Mouse (Mus musculus) 3T3-L1 (cell line): ENCODE measurements around the gene Mcm10.
A peak's percentile ranks its signal among the peaks of the same experiment; 100 is the strongest.

Experiments
- DNase-seq: peaks from one replicate; pipeline ENCODE4 v3.0.0-alpha.2; 2015; ENCODE audit warnings: low read depth, low spot score

The Mcm10 gene

DNA sequence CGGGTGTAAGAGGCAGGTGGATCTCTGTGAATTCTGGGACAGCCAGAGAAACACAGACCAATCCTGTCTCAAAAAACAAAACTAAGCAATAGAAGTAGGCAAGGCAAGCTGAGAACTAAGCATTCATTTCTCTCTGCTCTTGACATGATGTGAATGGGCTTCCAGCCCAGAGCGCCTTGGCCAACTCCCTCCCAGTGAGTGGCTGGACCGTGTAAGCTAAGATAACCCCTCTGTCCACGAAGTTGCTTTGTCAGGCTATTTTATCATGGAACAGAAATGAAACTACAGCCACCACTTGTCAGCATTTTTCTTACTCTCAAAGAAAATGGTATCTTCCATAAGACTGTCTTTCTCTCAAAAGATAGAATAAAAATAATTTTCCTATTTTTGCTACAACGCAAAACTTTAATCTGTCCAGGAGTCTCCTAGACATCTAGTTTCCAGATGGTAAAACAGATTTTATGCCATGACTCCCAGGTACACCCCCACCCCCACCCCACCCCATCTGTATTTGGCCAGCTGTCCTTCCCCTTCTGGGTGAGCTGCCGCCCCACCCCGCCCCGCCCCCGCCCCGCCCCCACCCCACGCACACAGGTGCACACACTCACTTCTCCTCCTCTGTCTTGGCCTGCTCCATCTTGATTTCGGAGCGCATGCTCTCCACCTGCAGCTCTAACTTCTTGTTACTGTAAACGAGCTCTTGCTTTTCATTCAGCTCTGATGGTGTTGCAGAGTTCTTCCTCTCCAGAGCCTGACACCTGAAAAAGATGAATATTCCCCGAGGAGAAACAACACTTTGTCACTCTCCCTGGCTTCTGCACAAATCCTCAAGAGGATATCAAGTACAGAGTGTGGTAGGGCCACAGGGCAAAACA is 21.2 kb upstream of the Mcm10 start:
- no peak for DNase-seq

DNA sequence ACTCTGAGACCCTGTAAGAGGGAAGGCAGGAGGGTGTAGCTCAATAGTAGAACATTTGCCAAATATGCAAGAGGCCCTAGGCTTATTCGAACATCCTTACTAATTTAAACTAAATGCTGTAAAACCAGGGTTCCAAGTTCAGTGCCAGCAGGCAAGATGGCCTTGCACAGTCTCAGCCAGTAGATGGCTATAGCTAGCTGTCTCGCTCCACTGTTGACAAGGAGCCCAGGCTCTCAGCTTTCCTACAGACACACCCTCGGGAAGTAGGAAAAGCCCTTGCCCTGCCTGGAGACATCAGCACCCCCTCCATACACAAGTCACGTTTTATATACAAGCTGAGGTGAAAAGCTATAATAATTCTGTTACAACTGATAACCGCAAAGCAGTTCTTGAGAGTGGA is 20.1 kb upstream of the Mcm10 start:
- no peak for DNase-seq

DNA sequence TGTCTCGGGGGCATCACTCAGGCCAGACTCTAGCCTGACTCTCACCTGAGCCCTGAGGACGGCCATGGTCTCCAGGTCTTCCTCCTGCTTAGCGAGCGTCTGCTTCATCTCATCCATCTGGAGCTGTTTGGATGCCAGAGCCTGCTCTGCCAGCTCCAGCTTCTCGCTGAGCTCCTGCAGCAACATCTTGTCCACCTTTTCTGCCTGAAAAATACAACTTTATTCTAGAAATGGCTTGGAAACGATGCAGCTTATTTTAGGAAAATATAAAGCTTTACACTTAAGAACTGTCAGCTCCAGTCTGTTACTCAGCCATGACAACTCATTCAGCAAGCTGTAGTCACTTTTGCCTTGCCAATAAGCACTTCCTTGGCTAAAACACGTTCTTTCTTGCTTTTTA is 18.6 kb upstream of the Mcm10 start:
- DNase-seq = no peak

DNA sequence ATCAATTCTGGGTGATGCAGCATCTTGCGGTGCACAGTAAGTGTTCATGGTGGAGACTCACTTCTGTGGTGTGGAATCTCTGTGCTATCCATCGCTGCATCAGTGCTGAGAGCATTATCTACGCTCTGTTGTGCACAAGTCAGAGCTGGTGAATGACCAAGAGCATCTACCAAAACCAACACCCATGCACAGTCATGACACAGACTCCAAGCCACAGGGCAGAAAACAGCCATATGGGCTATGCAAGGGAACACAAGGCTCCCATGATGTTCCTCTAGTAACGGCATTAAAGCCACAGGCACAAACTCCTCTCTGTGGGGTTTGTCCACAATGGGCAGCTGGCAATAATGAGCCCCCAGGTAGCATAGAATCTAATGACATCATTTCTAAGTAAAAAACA is 17.2 kb upstream of the Mcm10 start:
- no peak for DNase-seq

DNA sequence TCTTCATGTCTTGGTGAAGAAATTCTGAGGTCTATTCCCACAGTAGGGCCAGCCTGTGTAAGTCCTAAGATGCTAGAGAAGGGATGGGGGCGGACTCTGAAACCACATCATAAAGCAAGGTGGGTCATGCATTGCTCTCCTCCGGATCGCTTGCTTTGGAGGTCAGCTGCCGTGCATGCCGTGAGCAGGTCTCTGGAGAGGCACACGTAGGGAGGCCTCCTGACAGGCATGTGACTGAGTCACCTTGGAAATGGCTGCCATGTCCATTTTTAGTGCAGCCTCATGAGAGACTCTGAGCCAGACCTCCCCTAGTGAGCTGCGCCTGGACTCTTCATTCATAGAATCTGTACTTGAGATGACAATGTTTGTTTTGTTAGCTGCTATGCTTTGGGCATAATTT is 15.5 kb upstream of the Mcm10 start:
- no peak for DNase-seq

DNA sequence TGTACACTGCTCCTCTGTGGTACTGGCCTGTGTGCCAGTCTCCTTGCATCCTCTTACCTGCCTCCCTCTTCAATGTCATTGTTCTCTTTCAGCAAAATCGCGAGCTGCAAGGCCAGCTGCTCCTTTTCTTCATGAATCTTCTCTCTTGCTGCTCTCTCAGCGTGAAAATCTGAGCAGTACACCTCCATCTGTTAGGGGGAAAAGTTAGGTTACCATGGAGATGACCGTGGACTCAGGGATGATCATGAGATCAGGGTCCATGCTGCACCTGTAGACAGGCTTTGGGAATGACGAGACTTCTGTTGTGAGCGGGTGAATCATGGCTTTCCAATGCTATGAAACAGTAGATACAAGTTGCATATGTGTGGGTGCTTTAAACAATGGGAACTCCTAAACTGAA is 14.5 kb upstream of the Mcm10 start:
- DNase-seq = no peak

DNA sequence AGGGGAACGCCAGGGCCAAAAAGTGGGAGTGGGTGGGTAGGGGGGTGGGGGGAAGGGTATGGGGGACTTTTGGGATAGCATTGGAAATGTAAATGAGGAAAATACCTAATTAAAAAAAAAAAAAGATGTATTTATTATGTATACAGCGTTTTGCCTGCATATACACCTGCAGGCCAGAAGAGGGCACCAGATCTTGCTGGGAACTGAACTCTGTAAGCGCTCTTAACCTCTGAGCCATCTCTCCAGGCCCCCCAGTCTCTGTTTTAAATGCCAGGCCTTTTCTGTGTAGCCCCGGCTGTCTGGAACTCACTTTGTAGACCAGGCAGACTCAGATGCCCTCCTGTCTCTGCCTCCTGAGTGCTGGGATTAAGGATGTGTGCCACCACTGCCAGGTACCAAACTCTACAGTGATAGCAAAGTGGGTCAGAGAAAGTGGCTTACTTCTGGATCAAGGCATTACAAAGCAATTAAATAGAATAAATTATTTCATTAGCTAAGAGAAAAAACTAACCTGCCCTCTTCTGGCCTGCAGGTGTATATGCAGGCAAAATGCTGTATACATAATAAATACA is 12.7 kb upstream of the Mcm10 start:
- DNase-seq = peak; percentile 18

DNA sequence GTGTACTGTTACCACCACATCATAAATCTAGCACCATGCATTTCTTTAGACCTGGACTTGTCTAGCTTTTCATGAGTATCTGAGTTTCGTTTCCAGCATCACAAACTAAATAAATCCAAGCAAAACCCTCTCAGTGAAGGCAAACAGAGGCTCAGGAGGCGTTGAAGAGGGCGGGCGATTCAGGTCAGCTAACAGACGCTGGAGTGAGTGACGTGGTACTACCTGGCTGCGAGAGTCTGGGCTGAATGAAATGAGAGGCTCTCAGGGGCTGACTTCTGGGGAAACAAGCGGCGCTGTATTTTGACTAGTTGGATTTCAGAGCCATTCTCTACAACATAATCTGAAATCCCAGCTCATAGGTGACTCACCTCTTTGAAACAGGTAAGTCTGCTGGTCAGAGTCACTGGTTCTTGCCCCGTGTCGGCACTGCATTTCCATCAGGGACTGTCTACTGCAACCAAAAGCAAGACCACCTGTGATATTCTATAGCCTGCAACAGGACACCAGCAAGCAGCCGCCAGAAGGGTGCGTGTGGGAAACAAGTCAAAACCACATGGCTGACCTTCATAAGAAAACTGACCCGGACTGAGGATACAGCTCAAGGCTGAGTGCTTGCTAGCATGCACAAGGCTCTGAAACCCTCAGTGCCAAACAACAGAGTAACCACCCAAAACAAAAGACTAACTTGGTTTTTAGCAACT is 11.3 kb upstream of the Mcm10 start:
- DNase-seq = no peak

DNA sequence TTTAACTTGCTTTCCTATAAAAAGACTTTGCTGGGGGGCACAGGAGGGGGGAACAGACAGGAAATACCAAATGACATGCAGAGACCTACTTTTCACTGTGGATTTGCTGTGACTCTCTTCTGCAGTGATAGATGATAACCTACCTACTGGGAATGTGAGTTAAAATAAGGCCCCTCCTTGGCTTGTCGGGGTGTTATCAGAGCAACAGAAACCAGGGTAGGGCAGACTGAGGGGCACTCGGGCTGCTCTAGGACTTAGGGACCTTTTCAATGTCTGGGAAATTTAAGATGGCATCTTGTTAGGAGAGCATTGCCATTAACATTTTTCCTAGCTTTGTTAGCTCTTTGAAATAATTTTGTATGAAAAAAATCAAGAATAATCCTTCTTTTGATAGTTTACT is 10.7 kb upstream of the Mcm10 start:
- no peak for DNase-seq

DNA sequence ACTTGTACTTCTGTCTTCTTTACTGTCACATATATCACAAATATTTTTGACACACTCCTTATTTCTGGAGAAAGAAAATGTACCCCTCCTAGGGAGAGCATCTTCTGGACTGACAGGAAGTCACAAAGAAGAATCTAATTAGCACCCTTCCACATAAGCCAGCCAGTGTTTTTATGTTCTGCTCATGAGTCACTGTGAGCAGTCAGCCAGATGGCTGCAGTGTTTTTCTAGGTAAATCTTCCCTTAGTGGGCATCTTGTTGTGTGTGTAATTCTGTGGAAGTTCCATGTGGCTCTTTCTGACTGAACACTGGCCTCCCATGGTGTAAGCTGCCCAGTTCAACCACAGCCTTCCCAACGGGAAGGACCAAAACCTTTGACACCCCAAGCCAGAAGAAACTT is 7.1 kb upstream of the Mcm10 start:
- DNase-seq = no peak

DNA sequence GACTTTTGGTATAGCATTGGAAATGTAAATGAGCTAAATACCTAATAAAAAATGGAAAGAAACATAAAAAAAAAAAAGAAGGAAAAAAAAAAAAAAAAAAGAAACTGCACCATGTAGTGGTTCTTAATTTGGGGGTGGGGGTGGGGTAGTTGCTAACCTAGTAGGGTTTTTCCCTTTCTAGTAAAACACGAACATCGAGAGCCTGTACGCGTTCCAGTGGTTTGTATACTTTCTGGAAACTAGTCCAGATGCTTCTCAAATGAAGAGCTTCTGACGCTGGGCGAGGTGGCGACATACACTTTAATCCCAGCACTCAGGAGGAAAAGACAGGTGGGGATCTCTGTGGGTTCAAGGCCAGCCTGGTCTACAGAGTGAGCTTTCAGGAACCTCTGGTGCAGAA is 4.3 kb upstream of the Mcm10 start:
- no peak for DNase-seq

DNA sequence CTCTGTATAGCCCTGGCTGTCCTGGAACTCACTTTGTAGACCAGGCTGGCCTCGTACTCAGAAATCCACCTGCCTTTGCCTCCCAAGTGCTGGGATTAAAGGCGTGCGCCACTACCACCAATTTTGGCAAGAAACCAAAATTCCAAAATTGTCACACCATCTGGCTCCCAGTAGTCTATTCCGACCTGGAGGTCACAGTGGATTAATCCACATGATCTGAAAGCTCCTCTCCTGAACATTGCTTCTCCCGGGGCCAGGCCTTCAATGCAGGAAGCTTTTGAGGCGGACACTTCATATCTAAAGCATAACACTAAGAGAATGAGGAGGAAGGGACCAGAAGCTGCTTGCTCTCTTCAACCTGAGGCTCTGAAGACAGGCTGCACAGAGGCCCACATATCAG is 2.9 kb upstream of the Mcm10 start:
- no peak for DNase-seq

DNA sequence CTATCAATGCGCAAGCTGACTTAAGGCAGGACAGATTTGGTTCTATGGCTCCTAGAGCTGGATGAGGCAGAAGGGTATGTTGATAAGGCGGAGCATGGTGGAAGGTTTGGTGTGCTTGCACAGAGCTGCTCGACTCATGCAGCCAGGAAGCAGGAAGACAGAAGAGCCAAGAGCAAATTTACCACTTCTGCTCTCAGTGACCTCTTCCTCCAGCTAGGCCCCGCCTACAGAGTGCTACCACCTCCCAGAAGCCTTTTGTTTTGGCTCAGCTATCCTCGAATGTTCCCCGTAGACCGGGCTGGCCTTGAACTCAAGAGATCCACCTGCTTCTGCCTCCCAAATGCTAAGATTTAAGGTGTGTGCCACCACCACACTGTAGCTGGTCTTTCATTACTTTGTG is 2.0 kb upstream of the Mcm10 start:
- DNase-seq = no peak

DNA sequence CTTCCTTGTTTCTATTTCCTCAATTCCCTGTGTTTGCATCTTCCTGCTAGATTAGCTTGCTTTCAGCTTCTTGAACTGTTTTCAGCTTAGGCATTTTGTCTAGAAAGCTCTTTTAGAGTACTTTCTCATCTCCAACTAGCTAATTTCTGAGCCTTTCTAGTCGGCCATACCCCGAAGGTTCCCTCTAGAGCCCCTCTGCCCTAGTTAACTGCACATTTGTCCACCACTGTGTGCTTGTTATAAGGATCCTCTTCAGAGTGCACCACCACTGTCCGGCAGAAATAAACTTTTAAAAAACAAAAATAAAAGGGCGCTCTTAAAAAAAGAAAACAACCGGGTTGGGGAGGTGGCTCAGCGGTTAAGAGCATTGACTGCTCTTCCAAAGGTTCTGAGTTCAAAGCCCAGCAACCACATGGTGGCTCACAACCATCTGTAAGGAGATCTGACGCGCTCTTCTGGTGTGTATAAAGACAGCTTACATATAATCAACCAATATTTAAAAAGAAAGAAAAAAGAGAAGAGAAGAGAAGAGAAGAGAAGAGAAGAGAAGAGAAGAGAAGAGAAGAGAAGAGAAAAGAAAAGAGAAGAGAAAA is 597 bp downstream of the Mcm10 start:
- peak; percentile 20 for DNase-seq

DNA sequence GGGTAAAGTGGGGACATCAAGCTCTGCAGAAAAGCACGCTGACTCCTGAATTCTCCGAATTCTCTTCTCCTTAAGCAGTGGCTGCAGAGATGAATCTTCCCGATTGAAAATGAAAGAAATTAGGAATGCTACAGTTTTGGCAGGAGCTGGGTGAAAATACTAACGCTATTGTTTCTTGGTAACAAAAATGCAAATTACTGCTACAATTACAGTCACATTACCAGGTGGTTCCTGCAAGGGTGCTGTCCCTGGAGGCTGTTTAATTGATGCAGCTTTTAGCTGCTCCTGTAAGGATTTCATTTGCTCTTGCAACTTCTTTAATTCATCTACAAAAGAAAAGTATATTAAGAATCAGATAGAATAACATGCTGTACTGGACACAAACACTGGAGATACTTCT is 5.5 kb downstream of the Mcm10 start:
- DNase-seq = no peak

DNA sequence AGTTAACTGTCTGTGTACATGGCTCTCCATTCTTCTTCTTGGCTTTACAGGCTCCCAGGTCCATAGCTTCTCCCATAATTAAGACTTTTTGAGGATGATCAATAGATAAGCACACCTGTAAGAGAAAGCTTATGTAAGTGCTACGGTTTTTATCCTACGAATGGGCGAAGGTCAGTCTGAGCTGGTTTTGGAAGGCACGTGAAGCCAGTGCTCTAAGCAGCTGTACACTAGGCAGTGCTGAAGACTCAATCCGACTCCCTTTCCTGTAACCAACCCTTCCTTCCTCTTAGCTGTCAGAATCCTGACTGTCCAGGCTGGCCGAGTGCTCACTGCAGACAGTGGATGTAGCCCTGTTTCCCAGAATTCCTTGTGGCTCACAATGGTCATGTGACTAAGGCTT is 11.3 kb downstream of the Mcm10 start:
- DNase-seq = no peak

DNA sequence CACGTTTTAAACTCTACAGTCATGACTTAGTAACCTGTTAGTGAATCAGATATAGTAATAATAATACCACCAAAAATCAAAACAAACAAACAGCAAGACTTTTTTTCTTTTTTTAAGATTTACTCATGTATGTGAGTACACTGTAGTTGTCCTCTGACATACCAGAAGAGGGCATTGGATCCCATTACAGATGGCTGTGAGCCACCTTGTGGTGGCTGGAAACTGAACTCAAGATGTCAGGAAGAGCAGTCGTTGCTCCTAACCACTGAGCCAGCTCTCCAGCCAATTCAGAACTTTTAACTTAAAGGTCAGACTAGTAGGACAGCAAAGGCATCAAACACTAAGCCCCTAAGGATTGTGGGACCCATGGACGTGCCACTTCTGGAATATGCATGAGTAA is 13.7 kb downstream of the Mcm10 start:
- DNase-seq = peak; percentile 35

DNA sequence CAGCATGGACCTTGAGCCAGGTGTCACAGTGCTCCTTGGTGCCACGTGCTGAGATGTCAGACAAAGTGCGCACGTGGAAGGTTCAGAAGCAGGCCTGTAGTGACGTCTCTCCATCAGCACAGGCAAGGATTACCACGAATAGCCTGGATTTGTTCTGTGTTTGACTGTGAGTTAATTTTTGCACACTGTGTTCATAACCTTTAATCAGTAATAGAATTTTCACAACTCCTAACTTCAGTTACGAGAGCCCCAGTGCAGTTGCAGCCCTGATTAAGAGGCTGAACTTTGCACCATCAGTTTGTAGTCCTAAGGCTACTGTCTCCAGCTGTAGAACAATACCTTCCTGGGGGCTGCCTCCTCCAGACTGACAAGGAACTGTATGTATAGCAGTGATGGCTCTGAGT is 16.2 kb downstream of the Mcm10 start:
- no peak for DNase-seq

DNA sequence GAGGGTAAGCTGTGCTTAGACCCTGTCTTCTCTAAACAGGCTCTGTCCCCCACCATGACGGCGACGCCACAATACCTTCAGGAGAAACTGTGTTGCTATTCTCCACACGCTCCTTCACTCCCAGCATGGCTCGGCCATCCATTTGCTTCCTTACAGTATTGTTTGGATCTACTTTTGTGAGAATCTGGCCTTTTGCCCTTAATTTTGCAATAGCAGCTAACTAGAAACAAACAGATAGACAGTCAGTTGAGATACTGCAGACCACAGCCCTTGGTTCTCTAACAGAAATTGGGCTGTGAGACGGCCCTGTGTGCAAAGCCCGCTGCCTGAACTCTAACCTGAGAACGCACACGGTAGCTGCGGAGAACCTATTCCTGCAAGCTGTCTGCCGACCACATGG is 16.9 kb downstream of the Mcm10 start:
- no peak for DNase-seq

DNA sequence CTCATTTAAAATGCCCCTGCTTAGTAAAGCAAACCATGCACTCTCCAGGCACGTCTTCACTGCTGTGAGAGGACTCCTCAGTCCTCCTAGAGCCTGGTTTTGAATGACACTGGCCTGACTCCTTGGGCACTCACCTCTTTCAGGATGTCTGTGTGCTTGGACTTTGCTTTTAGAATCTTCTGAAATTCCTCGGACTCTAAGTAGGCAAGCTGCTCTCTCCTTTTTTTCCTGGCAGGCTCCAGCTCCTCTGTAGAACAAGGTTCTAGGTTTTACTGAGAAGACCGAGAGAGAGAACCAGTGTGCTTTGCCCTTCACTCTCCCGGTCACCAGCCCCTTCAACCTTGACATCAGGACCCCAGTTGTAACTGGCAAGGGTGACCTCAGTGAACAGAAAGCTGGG is 18.2 kb downstream of the Mcm10 start:
- no peak for DNase-seq

DNA sequence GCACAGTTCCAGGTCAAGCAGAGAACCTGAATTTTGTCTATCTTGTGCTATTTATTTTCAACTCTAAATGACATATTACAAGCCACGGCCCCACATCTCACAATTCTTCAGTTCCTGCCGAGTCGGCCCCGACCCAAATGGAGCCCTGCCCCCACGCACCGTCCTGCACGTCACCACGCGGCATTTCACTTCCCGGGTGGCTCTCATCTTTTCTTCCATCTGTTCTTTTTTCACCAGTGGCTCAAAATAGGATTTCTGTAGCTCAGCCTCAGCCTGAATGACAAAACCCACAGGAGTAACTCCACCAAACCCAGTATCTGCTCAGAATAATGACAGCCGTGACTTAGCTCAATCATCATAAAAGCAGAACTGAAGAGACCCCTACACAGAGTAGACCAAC is 19.0 kb downstream of the Mcm10 start:
- DNase-seq = no peak

DNA sequence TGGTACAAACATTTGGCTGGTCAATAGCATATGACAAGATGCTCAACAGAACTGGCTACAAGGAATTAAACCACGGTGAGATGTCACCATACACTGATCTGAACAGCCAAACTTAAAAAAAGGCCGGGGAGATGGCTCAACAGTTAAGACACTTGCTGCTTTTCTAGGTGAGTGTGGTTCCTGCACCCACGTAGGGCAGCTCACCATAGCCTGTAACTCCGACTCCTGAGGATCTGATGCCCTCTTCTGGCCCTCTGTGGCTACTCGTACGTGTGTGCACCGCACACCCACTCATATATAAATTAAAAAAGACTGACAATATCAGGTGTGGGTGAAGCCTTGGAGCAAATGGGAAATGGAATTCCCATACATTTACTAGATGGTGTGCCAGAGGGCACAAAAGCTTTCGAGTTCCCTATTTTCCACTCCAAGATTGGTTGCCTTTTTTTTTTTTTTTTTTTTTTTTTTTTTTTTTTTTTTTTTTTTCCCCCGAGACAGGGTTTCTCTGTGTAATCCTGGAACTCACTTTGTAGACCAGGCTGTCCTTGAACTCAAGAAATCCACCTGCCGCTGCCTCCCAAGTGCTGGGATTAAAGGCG is 23.7 kb downstream of the Mcm10 start:
- peak; percentile 41 for DNase-seq
